Mouse (Mus musculus) liver, embryonic 12.5 days (tissue): Measurements from ENCODE around the gene Atcay. TPM values are rescaled to one million over a fixed set of nuclear protein-coding genes. Genes with fewer than 3 reads are reported as not detected.
A peak's percentile ranks its signal among the peaks of the same experiment; 100 is the strongest.

Experiments used
- ATAC-seq: fragments of 200-750 bp; cut with Nextera tagmentation; 2 replicates; pipeline ENCODE4 v1.8.0; 2017; ENCODE audit warnings: moderate number of reproducible peaks, mild to moderate bottlenecking, moderate library complexity
- H3K27ac ChIP-seq: fragments of 300-500 bp; sonication (generic); 2 replicates; pipeline ENCODE4 v1.5.1; 2016; ENCODE audit warnings: mild to moderate bottlenecking
- H3K27me3 ChIP-seq: fragments of 300-500 bp; sonication (generic); replicated peaks from 2 replicates; pipeline ENCODE4 v1.6.1; 2016; ENCODE audit warnings: mild to moderate bottlenecking, moderate library complexity
- H3K36me3 ChIP-seq: fragments of 300-500 bp; sonication (generic); 2 replicates; pipeline ENCODE4 v1.6.1; 2016; ENCODE audit warnings: mild to moderate bottlenecking, moderate library complexity
- H3K4me1 ChIP-seq: fragments of 300-500 bp; sonication (generic); 2 replicates; pipeline ENCODE4 v1.6.1; 2016
- H3K4me2 ChIP-seq: fragments of 300-500 bp; sonication (generic); 2 replicates; pipeline ENCODE4 v1.6.1; 2016; ENCODE audit warnings: mild to moderate bottlenecking, moderate library complexity
- H3K4me3 ChIP-seq: fragments of 300-500 bp; sonication (generic); 2 replicates; pipeline ENCODE4 v1.5.1; 2016; ENCODE audit warnings: mild to moderate bottlenecking, moderate library complexity
- H3K9ac ChIP-seq: fragments of 300-500 bp; sonication (generic); 2 replicates; pipeline ENCODE4 v1.6.1; 2016; ENCODE audit warnings: mild to moderate bottlenecking, moderate library complexity
- H3K9me3 ChIP-seq: fragments of 300-500 bp; sonication (generic); replicated peaks from 2 replicates; pipeline ENCODE4 v1.6.1; 2016; ENCODE audit warnings: mild to moderate bottlenecking, moderate library complexity
- WGBS: fragments of 180-500 bp; shearing (Covaris S2); methylation state at CpG from one replicate; pipeline ENCODE4 v1.1.7; 2016; ENCODE audit not compliant: insufficient replicate concordance; 5-methylcytosine and 5-hydroxymethylcytosine counted together
- polyA plus RNA-seq: library from polyadenylated mRNA; unstranded; fragments of >200 nt; fragmentation: Nextera tagmentation; extraction: Ambion mirVana; gene quantifications from 2 replicates; pipeline ENCODE4 v1.2.1, GENCODE M21; 2016

Gene Atcay
- polyA plus RNA-seq, result 0.05 and 0.06 TPM in 2 replicates

DNA sequence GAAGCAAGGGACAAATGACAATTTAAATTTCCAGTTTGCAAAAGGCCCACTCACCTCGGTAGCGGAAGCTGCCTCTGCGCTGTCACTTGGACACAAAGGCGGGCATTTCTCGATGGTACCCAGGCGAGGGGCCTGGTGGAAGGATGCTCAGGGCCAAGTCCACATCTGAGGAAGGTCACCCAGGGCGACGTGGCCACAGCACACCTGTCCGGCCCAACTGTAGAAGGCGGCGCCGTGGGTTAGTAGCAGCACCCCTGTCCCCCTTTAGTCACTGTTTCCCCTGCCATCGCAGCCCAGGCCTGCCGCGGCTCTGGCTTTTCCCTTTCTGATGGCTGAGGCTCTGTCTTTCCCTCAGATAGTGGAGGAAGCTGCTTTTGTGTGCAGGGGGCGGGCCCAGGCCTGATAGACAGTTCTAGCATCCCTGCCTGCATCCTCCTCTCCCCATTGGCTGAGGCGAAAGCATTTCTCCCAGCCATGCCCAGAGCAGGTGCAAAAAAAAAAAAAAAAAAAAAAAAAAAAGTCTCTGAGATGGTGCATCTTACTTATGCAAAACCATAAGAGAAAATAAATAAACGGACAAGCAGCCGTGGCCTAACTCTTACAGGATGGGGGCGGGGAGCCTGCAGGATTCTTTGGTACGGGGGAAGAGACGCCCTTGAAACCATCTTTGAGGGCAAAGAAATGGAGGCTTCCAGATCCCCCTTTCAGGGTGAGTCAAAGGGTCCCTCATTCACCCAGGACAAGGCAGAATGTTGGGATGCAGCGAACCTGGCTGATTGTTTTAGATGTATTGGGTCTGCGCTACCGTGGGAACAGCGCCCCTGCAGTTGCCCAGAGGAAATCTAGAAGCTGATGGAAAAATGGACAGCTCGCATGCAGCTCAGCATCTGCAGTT, at the start of gene Atcay:
TSS of gene Atcay (minus strand) at position 396 of the 895 bp plus-strand sequence.
- H3K9ac ChIP-seq, result no peak within 1 kb of the TSS
- 19% methylated on average over 27 of the region's 27 CpGs for WGBS
- H3K36me3 ChIP-seq, result no peaks in the 10 kb centered on the region
- peaks cover 71% of the 10 kb centered on the region for H3K27me3 ChIP-seq
- no peak for ATAC-seq
- H3K9me3 ChIP-seq, result no peaks in the 10 kb centered on the region
- peaks cover 24% of the 10 kb centered on the region for H3K4me1 ChIP-seq
- no peak within 1 kb of the TSS for H3K4me3 ChIP-seq
- no peak within 1 kb of the TSS for H3K27ac ChIP-seq
- no peak within 1 kb of the TSS for H3K4me2 ChIP-seq

DNA sequence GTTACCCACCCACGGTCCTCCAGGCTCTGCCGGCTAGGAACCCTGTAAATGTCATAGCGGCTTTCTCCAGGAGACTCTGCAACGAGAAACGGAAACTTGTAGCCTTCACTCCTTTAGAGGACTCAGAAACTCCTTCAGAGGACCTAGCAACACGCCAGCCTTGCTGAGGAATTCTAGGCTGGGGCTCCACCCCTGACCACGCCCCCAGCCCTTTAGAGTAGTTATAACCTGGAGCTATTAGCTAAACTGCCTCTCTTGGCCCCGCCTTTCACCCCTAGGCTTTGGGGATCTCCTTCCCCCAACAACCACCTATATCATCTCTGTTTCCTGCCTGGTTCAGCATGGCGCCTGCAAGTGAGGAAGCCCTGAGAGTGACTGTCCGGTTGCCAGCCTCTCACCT, 48.9 kb upstream of the Atcay start:
- H3K27ac ChIP-seq, result no peak overlapping the region
- no peaks in the 10 kb centered on the region for H3K36me3 ChIP-seq
- H3K4me1 ChIP-seq, result peaks cover 11% of the 10 kb centered on the region
- H3K27me3 ChIP-seq, result peaks cover 75% of the 10 kb centered on the region
- no peak for ATAC-seq
- H3K4me2 ChIP-seq, result no peak overlapping the region
- no peak overlapping the region for H3K9ac ChIP-seq
- no peaks in the 10 kb centered on the region for H3K9me3 ChIP-seq
- H3K4me3 ChIP-seq, result no peak overlapping the region
- 19% methylated on average over 10 of the region's 10 CpGs for WGBS

DNA sequence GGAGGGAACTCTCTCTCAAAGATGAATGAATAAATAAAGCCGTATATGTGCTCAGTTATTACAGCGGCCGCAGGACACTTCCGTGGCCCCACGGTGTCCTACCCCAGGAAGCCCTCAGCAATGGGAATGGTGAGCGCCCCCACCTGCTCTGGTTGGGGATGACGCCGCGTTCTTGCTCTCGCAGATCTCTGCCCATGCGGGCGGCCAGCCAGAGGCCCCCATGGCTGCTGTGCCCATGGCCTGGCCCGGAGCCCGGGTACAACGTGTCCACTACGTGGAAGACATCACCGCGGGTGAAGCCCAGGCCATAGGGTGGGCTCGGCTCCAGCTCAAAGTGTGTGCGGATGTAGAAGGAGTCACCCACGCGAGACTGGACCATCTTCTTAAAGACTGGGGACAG, 47.0 kb upstream of the Atcay start:
- H3K9me3 ChIP-seq, result no peaks in the 10 kb centered on the region

DNA sequence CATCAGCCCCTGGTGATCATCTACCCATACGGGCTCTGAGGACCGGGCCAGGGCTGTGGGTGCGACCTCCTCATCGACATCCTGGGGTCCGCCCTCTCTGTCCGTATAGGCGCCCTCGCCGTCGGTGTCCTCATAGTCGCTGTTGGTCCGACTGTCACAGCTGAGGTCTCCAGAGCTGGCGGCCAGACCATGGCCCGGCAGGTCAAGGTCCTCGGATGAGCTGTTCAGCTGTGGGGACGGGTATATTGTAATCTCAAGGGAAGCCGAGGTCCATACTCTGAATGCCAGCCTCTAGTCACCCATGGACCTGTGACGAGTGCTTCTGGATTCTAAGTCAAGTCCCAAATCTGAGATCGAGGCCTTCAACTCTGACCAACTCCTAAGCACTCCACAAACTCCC, 43.2 kb upstream of the Atcay start:
- H3K36me3 ChIP-seq, result peaks cover 48% of the 10 kb centered on the region
- ATAC-seq, result no peak
- peaks cover 7% of the 10 kb centered on the region for H3K4me1 ChIP-seq
- no peak overlapping the region for H3K4me2 ChIP-seq
- no peak overlapping the region for H3K9ac ChIP-seq
- peaks cover 19% of the 10 kb centered on the region for H3K27me3 ChIP-seq
- no peaks in the 10 kb centered on the region for H3K9me3 ChIP-seq
- no peak overlapping the region for H3K27ac ChIP-seq
- WGBS, result 84% methylated on average over 19 of the region's 19 CpGs
- no peak overlapping the region for H3K4me3 ChIP-seq

More for the DNA sequence above, 47.0 kb upstream of the Atcay start:
- Histone ChIP-seq H3K4me2 (no peak overlapping the region), H3K4me3 (no peak overlapping the region), H3K9ac (no peak overlapping the region), H3K36me3 (peaks cover 16% of the 10 kb centered on the region), H3K27ac (no peak overlapping the region), H3K27me3 (peaks cover 57% of the 10 kb centered on the region), H3K4me1 (peaks cover 11% of the 10 kb centered on the region)
- no peak for ATAC-seq
- WGBS, result 55% methylated on average over 22 of the region's 22 CpGs

DNA sequence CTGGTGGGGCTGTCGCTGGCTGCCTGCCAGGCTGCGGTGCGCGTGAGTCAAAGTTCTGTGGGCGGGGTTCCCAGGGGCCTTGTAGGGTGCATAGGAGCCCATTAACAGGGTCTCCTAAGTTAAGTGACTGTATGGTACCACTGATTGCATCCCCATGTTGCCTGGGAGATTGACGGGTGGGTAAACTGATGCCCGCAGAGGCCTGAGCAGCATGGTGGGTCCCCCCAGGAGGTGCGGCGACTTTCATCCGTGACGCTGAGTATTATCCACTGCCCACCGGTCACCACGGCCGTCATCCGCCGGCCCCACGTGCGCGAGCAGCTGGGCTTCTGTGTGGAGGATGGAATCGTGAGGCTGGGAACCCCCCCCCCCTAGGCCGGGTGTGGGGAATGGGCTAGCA, 41.7 kb upstream of the Atcay start:
- H3K4me1 ChIP-seq, result peaks cover 20% of the 10 kb centered on the region
- peaks cover 48% of the 10 kb centered on the region for H3K36me3 ChIP-seq
- H3K27ac ChIP-seq, result no peak overlapping the region
- 90% methylated on average over 21 of the region's 21 CpGs for WGBS
- no peak overlapping the region for H3K4me2 ChIP-seq
- H3K9me3 ChIP-seq, result no peaks in the 10 kb centered on the region
- no peak overlapping the region for H3K4me3 ChIP-seq
- peaks cover 6% of the 10 kb centered on the region for H3K27me3 ChIP-seq
- no peak for ATAC-seq
- H3K9ac ChIP-seq, result no peak overlapping the region

DNA sequence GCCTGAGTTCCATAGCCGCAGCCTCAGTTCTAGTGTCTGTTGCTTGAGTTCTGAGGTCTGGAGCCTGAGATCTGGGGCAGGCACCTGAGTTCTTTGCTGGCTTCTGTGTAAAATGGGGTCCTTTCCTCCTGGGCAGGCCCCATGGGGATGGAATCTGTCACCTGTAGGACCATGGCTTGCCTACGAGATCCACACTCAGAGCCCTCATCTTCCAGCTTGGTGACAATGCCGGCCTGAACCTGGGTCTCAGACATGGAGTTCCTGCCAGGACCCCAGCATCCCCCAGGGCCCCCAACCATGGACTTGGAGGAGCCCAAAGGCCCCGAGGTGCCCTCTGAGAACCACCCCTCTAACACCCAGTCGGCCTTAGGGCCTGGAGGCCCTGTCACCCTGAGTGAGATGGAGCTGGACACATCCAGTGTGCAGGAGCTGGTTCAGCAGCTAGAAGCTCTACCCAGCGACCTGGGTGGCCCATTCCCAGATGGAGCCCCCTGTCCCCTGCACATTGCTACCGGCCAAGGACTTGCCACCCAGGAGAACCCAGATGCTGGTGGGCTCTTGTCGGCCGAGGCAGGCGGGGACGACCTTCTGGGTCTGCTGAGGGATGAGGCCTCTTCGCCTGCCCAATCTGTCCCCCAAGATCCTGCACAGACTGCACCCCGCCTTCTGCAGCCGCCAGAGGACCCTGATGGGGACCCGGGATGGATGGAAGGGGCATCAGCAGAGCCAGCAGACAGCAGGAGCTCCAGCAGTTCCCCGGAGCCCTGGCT, 38.2 kb upstream of the Atcay start:
- 66% methylated on average over 16 of the region's 16 CpGs for WGBS
- Histone ChIP-seq H3K36me3 (peaks cover 62% of the 10 kb centered on the region), H3K9ac (peak overlapping the region; percentile 86), H3K4me3 (peak overlapping the region; percentile 73), H3K27ac (peak overlapping the region; percentile 46), H3K27me3 (no peaks in the 10 kb centered on the region), H3K4me2 (peak overlapping the region; percentile 77), H3K9me3 (no peaks in the 10 kb centered on the region), H3K4me1 (peaks cover 36% of the 10 kb centered on the region)
- ATAC-seq, result no peak

DNA sequence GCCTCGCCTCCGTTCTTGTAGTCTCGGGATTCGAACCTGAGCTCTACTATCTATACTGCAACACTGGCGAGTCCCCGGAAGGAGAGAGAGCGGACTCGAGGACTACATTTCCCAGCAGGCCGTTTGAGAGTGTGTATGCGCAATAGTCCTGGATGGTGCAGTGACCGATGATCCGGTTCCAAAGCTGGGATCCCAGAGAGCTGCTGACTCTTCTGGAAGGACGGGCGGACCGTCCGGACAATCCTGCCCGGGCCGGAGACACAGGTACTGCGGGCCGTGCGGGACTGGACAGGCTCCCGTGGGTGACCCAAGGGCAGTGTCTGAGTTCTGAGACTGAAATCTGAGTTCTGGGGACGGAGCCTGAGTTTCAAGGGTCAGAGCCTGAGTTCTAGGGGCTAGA, 37.4 kb upstream of the Atcay start:
- WGBS, result 1% methylated on average over 23 of the region's 23 CpGs
- peak overlapping the region; percentile 77 for H3K4me2 ChIP-seq
- peak overlapping the region; percentile 86 for H3K9ac ChIP-seq
- ATAC-seq, result peak; percentile 60
- peak overlapping the region; percentile 76 for H3K27ac ChIP-seq
- peaks cover 36% of the 10 kb centered on the region for H3K4me1 ChIP-seq
- no peaks in the 10 kb centered on the region for H3K27me3 ChIP-seq
- peaks cover 62% of the 10 kb centered on the region for H3K36me3 ChIP-seq
- peak overlapping the region; percentile 73 for H3K4me3 ChIP-seq
- no peaks in the 10 kb centered on the region for H3K9me3 ChIP-seq

DNA sequence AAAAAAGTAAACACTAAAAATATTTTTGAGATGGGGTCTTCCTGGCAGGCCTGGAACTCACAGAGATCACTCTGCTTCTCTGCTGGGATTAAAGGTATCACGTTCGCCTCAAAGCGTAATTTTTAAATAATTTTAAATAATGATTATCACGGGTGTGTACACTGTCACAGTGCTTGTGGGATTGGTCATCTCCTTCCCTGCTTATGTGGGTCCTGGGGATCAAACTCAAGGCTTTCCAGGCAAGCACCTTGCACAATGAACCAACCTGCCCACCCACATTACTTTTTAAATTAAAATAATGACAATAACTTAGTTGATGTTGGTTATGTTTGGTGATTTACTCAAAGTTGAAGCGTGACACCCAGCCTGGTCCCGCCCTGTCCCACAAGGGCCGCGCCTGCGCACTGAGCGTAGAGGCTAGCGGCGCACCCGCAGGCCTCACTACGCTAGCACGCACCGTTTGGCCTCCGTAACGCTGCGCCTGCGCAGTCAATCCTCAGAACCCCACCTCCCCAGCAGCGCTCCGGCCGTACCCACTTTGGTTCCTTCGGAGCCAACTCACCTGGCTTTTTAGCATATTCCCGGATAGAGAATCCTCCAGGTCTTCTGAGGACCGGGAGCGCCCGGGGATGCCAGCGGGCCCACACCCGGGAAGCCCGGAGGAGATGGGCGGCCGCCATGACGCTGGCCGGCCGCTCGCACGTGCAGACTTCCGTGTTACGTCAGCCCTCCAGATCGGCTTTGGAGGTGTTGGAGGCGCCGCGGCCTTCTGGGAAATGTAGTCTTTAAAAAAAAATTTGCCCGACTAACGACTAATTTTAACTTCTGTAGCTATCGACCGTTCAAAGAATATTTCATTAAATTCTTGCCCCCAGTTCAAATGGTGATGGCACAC, 35.8 kb upstream of the Atcay start, which contains the start of the genes Mrpl54 and Apba3:
TSS of gene Mrpl54 (minus strand) at position 724 of the 895 bp plus-strand sequence.
TSS of gene Apba3 (plus strand) at position 750 of the 895 bp plus-strand sequence.
- Histone ChIP-seq H3K4me1 (peaks cover 36% of the 10 kb centered on the region), H3K4me3 (peak within 1 kb of the TSS; percentile 73), H3K4me2 (peak within 1 kb of the TSS; percentile 77), H3K36me3 (peaks cover 60% of the 10 kb centered on the region), H3K9ac (peak within 1 kb of the TSS; percentile 86), H3K27ac (peak within 1 kb of the TSS; percentile 76), H3K27me3 (peaks cover 1% of the 10 kb centered on the region; the same call in 1 of the 2 replicates), H3K9me3 (no peaks in the 10 kb centered on the region)
- peak; percentile 95 for ATAC-seq
- WGBS, result under 1% methylated on average over 48 of the region's 48 CpGs

DNA sequence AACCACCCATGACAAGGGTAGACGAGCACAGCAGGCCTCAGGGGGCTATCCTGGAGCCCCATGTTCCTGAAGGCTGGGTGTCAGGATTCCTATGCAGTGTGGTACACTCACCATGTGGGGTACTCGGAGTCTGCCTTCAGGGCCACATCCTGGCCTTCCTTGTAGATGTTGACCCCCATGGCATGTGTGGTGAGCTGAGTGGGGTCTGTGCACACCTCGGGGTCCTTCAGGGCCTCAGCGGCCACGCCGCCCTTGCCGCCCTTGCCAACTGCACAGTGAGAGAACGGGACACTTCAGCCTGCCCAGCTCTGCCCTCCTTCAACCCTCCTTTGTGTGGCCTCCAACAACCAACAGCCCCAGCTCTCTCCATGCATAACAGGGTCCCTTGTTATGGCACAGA, 34.9 kb upstream of the Atcay start:
- Histone ChIP-seq H3K4me3 (peak overlapping the region; percentile 70), H3K9ac (peak overlapping the region; percentile 76), H3K27me3 (peaks cover 9% of the 10 kb centered on the region), H3K36me3 (peaks cover 59% of the 10 kb centered on the region), H3K9me3 (0 out of 2 replicates have a peak, but pooled peaks cover 3% of the 10 kb centered on the region), H3K4me1 (peaks cover 36% of the 10 kb centered on the region), H3K27ac (peak overlapping the region; percentile 39; the same call in 1 of the 2 replicates), H3K4me2 (peak overlapping the region; percentile 77)
- 88% methylated on average over 8 of the region's 8 CpGs for WGBS
- ATAC-seq, result no peak

DNA sequence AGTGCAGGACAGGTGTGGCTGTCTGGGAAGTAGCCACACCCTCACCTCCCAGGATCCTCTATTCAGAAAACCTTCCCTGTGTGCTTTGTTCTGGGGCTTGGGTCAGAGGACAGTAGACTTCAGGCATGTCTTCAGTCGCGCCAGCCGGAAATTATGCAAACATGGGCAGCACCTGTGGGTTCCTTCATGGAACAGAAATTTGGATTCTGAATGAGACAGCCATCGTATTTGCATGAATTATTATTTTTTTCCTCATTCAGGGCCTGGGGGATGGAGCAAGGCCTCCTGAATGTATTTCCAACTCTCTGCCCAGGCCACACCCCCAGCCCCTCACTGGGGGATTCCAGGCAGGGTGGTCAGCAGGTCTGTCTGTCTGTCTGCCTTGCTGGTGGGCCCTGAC, 30.4 kb upstream of the Atcay start:
- no peak for ATAC-seq
- WGBS, result 77% methylated on average over 4 of the region's 4 CpGs
- Histone ChIP-seq H3K36me3 (peaks cover 50% of the 10 kb centered on the region), H3K9me3 (0 out of 2 replicates have a peak, but pooled peaks cover 5% of the 10 kb centered on the region), H3K4me3 (no peak overlapping the region), H3K9ac (no peak overlapping the region), H3K4me2 (no peak overlapping the region), H3K27me3 (peaks cover 54% of the 10 kb centered on the region), H3K27ac (no peak overlapping the region), H3K4me1 (peaks cover 19% of the 10 kb centered on the region)

DNA sequence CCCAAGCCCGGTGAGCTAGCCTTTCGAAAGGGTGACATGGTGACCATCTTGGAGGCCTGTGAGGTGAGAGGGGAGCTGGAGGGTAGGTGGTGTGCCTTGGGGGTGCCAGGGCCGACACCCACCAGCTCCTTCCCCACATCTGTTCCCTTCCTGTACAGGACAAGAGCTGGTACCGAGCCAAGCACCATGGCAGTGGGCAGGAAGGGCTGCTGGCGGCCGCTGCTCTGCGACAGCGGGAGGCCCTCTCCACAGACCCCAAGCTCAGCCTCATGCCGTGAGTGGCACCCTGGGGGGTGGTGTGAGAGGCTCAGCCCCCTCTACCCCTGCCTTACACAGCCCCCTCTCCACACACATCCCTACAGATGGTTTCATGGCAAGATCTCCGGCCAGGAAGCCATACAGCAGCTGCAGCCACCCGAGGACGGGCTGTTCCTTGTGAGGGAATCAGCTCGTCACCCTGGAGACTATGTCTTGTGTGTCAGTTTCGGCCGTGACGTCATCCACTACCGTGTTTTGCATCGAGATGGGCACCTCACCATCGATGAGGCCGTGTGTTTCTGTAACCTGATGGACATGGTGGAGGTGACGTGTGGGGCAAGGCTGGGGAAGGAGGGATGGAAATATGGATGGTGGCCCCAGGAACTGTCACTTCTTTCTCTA, 28.7 kb upstream of the Atcay start:
- 46% methylated on average over 21 of the region's 21 CpGs for WGBS
- Histone ChIP-seq H3K27me3 (peaks cover 69% of the 10 kb centered on the region), H3K9ac (no peak overlapping the region)

More for the DNA sequence above, 28.7 kb upstream of the Atcay start:
- Histone ChIP-seq H3K36me3 (peaks cover 36% of the 10 kb centered on the region), H3K4me2 (no peak overlapping the region), H3K9me3 (0 out of 2 replicates have a peak, but pooled peaks cover 5% of the 10 kb centered on the region), H3K4me3 (no peak overlapping the region), H3K27ac (no peak overlapping the region), H3K4me1 (peaks cover 11% of the 10 kb centered on the region)
- ATAC-seq, result no peak
